Mouse (Mus musculus): ENCODE measurements around the gene Ccl22.
A peak's percentile ranks its signal among the peaks of the same experiment; 100 is the strongest.

The Ccl22 gene

DNA sequence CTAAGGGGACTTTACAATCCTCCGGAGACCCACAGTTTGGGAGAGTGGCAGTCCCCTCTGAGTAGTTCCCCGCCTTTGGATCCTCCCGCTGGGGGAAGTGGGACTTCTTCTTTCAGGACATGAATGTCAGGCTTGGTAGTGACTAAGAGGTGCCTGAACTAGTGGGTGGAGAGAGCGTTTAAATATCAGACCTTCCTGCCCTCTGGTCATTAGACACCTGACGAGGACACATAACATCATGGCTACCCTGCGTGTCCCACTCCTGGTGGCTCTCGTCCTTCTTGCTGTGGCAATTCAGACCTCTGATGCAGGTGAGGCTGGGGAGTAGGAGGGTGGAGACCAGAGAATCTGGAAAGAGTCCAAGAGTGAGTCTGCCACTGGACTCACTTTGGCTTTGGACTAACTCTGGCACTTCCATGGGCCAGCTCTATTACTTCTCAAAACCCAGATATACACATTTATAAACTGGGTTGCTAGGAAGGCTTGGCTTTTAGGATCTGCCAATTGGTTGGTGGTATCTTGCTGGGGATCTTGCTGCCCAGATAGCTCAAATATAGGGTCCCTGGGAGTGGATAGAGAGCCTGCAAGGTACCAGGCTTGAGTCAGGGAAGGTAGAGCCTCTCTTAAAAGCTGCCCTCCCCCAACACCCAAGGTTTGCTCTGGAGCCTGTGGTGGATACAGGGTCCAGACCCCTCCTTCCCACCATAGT is at the start of gene Ccl22:
TSS of gene Ccl22 (plus strand) at position 115 of the 709 bp plus-strand sequence.
- DNase-seq (ENCODE audit: low read depth, low spot score) = no peak

DNA sequence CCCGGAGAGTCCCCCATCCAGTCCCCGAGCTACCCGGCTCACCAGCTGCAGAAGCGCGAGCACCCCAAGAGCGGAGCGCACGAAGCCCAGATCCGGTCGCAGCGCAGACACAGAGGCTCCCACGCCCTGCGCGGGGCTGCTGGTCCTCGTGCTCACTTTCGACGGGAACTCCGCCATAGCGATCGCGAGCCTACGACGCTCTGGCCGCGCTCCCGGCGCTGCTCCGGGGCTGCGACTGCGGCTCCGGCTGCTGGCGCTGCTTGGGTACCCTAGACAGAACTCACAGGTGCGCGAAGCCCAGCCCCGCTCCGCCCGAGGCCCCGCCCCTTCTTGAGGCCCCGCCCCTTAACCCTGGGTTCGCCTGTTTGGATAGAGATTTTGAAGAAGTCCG is 49.4 kb upstream of the Ccl22 start, which contains the start of gene Pllp:
TSS of gene Pllp (minus strand) at position 285 of the 391 bp plus-strand sequence.
- no peak for DNase-seq (ENCODE audit: low read depth, low spot score)

DNA sequence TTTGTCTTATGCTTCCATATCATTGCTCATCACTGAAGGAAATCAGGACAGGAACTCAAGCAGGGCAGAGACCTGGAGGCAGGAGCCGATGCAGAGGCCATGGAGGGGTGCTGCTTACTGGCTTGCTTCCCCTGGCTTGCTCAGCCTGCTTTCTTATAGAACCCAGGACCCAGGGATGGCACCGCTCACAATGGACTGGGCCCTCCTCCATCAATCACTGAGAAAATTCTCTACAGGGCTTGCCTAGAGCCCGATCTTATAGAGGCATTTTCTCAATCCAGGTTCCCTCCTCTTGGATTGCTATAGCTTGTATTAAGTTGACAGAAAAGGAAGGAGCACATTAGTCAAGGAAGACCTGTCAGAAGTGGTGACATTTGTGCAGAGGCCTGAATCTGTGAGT is 48.8 kb upstream of the Ccl22 start:
- no peak for DNase-seq (ENCODE audit: low read depth, low spot score)

DNA sequence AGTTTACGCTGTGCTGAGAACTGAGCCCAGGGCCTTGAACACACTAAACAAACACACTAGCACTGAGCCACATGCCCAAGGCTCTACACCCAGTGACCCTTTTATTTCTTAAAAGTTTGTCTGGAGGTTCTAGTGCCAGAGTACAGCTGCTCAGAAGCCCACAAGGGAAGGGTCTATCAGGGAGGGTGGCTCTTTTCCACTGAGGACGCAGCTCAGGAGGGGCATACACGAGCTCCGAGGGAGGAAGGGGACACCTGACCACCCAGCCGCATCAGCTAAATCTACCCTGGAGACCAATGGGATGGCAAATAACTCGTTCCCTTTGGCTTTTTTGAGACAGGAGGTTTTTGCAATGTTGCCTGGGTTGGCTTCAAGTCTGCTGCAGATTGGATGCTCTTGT is 47.4 kb upstream of the Ccl22 start:
- DNase-seq (ENCODE audit: low read depth, low spot score) = no peak

DNA sequence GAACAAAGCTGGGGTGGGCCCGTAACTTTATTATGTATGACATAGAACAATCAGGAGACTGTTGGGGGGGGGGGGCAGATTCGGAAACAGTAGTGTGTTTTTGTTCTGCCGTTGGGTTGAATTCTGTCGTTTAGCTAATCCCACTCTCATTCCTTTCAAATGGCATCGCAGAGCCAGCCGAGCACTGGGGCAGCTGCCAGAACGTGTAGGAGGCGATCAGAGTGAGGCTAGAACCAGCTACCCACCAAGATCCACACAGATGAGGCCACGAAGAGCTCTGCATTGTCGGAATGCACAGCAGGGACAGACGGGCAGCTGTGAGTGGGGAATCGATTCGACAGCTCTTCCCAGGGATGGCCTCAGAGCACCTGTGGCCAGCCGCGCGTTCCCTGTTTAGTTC is 46.0 kb upstream of the Ccl22 start:
- DNase-seq (ENCODE audit: low read depth, low spot score) = peak; percentile 58

DNA sequence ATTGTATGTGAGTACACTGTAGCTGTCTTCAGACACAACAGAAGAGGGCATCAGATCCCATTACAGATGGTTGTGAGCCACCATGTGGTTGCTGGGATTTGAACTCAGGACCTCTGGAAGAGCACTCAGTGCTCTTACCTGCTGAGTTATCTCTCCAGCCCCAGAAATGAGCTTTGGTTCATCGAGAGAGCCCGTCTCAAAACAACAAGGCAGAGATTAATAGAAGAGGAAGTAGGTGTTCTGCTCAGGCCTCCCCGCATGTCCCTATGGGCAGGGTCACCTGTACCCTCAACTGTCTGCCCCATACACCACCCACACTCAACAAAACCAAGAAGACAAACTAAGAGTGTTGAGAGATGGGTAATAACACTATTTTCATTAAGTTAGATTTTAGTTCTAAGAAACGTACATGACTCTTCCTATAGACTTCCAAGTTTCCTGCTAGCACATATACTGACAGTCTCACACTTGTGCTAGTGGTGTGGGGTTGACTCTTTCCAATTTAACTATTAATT is 44.9 kb upstream of the Ccl22 start:
- DNase-seq (ENCODE audit: low read depth, low spot score) = no peak

DNA sequence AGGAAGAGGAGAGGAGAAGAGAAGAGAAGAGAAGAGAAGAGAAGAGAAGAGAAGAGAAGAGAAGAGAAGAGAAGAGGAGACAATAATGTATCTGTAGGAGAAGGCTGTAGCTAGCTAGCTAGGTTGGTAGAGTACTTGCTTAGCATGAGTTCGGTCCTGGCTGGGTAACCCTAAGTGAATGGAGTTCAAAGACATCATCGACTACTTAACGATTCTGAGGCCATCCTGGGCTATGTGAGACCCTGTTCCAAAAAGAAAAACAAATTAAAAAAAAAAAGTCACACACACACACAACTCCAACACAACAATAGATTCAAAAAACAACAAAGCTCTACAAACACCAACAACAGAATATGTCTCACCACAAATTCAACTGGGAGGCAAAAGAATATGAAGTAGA is 43.2 kb upstream of the Ccl22 start:
- DNase-seq (ENCODE audit: low read depth, low spot score) = no peak

DNA sequence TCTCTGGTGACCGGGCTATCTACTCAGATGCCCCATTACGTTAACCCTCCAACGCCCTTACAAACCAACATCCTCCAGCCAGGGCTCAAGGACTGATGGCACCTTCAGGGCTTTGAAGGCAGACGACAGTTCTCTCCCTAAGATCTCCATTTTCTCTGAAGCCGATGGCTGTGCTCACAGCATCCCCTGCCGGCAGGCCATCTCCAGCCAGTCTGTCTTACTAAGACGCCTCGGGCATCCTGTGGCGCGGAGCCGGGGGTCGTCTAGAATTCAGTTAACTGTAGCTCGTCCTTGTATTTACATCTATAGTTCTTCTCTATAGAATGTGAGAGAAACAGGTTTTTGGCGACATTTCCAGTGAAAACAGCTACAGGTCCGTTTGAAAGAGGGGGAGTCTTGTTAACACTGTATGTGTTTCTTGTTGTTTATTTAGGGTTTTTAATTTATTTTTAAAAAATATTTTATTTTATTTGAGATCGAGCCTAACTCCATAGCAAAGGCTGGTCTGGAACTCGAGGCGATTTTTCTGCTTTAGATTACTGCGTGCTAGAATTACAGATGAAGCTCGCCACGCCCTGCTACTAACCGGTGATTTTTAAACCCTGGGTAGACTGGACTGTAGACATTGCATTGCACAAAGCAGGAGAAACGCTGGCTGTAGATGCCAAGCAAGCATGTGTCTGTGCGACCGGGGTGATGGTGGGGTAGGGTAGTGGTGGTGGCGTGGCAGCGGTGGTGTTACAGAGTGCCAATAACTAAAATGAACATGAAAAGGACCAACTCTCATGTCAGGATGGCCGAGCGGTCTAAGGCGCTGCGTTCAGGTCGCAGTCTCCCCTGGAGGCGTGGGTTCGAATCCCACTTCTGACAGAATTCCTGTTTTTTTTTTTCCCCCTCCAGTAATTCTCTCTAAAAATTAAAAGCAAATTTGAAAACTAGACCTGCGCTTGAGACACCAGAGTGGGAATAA is 42.3 kb upstream of the Ccl22 start:
- peak; percentile 71 for DNase-seq (ENCODE audit: low read depth, low spot score)

DNA sequence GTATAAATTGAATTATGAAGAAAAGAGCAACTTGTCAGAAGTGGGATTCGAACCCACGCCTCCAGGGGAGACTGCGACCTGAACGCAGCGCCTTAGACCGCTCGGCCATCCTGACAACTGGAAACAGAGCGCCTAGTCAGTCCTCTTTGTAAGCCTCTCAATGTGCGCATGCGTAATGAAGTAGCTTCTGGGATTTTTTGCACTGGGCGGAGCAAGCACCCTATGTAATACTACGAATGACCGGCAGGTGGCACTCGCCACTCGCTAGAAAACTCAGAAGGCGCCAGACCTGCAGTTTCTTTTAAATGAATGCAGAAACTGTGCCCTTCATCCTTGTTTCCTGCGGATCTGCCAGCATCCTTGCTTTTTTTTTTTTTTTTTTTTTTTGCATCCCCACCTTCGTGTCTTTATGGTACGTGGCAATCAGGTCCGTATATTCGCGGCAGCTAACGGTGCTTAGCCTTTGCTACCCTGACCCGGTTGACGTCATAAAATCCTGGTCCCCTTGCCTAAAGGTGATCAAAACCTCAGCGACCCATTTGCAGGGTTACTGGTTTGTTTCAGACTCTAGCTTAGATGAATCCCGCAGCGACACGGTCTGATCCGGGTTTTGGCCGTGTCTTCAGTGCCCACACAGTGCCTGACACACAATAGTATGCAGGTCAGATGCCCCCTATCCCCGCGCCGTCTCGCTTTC is 41.3 kb upstream of the Ccl22 start:
- DNase-seq (ENCODE audit: low read depth, low spot score) = peak; percentile 95

DNA sequence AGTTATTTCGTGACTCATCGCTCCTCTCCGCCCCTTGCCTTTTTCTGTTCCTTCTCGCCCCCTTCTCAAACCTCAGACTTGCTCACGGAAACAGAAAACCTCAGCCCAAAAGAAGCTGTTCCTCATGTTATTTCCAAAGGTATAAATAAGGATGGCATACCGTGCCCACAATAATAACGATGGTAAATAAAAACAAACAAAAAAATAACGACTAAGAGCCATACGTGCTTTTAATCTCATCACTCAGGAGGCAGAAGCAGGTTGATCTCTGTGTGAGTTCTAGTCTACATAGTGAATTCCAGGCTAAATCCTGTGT is 40.8 kb upstream of the Ccl22 start:
- DNase-seq (ENCODE audit: low read depth, low spot score) = no peak

DNA sequence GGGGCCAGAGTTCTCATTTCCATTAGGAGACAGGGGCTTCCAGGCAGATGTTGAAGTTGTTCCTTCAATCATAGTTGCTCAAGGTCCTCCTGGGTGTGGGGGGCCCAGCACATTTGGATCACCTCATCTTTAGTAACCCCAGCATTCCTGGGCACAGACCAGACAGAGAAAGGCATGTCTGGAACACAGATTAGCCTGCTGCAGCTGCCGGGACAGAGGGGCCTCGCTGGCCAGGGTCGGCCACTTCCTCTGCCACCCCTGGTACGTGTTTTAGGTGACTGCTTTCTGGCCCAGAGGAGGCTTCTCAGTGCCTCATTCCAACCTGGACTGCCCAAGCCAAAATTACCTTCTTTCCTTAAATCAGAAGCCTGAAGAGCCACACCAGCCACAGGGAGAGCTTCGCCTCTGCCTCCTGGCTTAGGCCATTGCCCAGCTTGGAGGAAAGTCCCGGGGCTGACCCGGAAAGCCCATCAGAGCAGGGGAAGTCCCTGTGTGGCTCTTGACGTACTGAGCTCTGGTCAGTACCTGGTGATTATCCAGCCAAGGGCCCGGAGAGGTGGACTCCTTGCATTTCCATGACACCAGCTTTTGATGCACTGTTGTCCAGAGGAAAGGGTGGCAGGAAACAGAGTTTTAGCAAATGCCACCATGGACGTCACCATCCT is 39.7 kb upstream of the Ccl22 start:
- DNase-seq (ENCODE audit: low read depth, low spot score) = no peak

DNA sequence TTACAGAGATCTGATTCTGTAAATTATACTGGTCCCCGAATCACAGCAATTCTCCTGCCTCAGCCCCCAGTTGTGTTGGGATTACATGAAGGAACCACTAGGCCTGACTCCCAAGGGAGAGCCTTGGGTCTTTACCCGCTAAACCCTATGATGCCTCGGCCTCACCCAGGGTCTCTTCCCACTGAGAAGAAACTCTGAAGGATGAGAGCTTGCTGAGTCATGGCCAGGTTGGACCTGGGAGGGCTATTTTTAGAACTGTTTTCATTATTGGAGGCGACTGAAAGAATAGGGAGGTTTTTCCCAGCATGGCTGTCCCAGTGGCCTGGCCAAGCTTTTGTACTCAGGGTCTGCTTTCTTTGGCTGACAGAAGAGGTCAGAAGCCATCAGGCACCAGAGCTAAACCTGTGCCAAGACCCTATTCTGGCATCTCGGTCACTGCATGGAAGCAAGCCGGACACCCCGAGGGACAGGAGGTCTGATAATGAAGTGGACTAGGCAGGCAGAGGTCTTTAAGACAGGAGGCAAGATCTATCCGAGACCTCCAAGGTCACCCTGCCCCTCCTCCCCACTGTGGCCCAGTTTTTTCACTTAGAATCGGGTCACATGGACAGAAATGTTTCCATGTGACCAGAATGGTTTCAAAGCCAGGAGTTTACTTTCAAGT is 38.5 kb upstream of the Ccl22 start:
- no peak for DNase-seq (ENCODE audit: low read depth, low spot score)

DNA sequence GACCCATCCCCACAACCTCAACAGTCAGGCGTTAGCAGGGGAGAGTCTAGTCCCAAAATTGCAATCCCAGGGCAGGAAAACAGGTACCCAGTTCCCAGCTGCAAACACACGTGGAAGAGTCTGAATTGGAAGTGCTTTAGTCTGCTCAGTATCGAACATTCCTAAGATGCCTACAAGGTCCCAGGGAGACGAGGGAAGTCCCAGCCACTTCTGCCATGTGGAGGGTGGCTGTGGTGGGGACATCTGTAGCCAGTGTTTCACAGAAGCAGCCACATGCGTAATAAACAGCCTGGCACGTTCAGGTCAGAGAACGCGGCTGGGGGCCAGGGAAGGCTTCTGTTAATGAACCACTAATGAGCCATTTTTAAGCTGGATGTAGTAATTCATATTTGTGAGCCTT is 35.1 kb upstream of the Ccl22 start:
- DNase-seq (ENCODE audit: low read depth, low spot score) = no peak

DNA sequence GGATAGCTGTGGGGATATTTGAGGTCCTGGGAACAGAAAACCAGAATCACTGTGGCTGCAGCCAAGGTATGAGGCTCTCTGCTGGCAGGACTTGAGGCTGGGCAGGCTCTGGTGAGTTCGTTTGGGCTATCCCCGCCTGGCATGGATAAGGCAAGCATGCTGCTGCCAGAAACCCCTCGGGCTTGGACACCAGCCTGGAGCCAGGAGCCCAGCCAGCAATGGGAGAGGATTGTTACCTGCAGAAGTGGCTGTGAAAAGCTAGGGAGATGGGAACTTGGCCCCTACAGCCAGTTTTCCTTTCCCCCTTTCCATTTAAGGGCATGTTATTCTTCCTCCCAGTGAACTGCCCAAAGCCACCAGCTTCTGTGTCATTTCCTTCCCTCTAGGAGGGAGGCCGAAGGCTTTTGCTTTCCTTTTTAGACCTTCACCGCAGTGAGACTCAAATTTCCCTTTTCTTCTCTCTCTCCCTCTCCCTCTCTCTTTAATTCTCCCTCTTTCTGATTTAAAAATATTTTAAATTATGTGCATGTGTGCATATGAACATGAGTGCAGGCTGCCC is 34.2 kb upstream of the Ccl22 start:
- DNase-seq (ENCODE audit: low read depth, low spot score) = no peak

DNA sequence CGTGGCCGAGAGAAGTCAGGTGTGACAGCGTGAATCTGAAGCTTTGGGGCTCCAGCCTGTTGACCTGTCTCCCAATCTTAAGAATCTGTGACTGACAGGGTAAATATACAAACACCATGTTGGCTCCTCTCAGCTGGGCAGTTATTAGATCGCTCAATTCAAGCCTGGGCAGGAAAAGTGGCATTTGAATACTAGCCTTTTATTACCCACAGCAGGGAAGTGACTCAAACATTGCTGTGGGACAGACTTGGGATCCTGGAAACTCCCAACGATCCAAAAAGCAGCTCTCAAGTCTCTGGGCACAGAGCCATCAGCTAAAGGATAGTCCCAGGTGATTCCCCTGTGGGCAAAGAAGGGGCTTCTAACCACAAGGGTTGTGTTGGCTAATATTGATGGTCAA is 30.8 kb upstream of the Ccl22 start:
- DNase-seq (ENCODE audit: low read depth, low spot score) = no peak

DNA sequence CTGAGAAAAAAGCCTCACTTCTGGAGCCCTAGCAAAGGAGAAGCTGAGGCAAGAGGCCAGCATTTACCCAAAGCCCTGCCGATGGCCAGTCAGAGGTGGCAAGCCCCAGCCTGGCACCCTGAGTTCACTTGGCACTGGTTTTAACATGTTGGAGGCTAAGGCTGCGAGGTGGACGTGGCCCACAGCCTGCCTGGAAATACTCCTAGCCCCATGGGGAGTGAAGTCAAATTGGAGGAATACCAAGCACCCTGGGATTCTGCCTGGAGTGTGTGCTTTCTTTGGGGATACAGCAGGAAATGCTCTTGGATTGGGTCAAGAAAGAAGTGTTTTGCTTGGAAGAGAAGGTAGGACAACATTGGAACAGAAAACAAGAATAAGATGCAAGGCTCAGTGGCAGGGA is 29.5 kb upstream of the Ccl22 start:
- no peak for DNase-seq (ENCODE audit: low read depth, low spot score)

DNA sequence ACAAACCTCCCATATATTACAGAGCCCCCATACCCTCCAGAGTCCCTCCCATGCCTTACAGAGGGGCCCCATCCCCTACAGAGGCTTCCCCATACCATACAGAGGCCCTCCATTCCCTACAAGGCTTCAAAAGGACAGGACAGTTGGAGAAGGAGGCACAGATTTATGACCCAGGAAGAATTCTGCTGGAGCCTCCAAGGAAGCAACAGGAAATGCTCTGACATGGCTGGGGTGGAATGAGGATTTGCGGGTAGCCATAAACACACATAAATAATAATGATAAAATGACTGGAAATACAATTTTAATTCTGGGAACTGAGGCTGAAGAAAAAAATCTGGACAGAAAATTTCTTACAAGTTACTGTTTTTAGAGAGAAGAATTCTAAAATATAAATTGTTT is 28.5 kb upstream of the Ccl22 start:
- no peak for DNase-seq (ENCODE audit: low read depth, low spot score)

DNA sequence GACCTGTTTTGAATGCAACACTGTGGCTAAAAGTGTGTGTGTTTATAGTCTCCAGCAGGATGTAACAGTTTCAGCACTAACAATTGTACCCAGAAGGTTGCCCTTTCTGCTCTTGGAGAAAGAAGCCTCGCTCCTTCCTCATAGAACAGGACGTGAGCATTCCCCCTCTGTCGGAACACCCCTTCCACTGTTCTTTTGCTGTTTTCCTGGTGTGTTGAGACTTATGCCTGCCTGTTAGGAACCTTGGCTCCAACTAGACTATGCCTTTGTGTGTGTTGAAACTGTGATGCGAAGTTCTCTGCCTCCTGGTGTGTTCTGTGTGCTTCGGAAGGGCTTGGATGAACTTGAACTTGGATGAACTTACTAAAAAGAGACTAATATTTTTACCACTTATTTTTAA is 19.4 kb upstream of the Ccl22 start:
- DNase-seq (ENCODE audit: low read depth, low spot score) = no peak

DNA sequence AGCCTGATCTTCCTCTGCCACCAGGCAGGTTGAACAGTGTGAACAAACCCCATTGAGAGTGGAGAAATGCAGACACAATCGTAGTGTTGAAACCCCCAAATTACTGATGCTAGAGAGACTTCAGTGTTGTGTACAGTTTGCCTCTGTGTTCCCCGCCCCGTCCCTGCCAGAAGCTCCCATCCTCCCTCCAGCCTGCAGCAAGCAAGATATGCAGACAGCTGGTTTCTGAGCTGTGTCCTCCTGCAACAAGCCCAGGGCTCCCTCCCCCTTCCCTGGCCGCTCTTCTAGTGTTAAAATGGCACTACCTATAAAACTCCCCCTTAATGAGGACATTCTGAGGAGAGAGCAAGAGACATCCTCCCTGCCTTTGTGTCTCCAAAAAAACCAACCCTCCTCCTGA is 16.1 kb upstream of the Ccl22 start:
- no peak for DNase-seq (ENCODE audit: low read depth, low spot score)

DNA sequence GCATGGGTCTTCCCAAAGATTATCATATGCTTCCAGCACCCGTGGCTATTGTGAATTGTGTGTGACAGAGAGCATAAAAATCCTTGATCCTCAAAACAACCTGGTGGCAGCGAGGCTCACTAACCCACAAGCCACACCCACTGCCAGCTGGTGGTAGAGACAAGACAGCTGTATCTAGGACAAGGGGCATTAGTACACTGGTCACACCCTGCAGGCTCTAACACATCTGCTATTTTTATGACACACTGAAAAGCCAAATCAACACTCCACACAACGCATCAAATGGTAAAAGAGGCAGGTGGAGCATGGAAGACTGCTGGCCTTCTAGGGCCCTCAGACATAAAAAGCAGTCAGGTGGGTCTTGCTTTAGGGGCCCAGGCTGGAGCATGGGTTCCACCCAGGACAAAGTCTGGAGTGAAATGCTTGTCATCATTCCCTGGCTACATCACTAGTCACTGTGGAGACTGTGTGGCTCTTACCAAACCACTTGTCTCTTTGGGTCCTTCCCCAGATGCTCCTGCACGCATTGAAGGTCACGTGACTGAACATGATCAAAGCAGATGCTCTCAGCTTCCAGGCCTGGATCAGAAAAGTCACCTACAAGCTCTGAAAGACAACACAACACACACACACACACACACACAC is 11.4 kb upstream of the Ccl22 start:
- no peak for DNase-seq (ENCODE audit: low read depth, low spot score)
